Mouse (Mus musculus) cerebellum, adult 8-10 months (tissue): ENCODE data around the gene Ccdc151.

Source experiments
- DNase-seq: peaks from one replicate; pipeline ENCODE4 v3.0.0; 2022

The Ccdc151 gene

DNA sequence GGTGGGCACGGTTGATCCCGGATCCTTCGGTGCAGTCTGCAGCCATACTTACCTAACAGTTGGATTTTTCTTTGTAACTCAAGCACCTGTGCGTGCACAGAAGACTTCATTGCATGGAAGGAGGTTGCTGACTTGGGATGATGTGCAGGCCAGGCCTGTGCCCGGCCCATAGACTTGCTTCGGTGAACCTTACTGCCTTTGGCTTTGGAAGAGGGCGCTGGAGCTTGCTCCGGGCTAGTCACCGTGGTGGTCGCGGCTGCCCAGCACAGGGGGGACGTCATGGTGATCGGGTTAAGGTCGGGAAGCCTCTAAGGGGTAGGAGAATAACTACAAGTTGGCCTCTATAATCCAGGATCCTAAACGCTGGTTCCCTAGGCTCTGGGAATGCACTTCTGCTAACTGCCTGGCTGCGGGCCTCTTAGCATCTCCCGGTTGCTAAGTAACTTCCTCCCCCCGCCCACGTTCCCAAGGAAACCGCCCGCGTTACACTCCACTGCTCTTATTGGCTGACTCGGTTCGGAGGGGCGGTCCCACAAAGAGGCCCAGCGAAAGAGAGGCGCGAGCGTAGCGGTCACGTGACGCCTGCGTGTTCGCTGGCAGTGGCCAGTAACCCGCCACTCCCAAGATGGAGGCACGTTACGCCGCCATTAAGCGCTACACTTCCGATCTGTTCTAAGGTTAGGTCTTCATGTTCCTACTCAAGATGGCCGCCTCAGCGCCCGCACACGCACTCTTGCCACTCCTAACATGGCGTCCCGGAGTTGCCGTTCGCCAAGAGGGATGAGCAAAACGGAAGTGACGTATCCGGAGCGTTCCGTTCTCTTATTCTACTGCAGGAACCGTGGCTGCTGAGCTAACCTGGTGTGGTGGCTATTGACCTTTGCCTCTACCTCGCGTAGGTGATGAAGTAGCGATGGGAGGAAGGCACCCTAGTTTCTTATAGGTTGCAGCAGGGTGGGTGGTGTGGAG lies at the start of gene Ccdc151, which contains the start of gene Prkcsh:
TSS of gene Ccdc151 (minus strand) at position 441 of the 969 bp plus-strand sequence.
TSS of gene Prkcsh (plus strand) at position 613 of the 969 bp plus-strand sequence.
- DNase-seq = peak; percentile 98

DNA sequence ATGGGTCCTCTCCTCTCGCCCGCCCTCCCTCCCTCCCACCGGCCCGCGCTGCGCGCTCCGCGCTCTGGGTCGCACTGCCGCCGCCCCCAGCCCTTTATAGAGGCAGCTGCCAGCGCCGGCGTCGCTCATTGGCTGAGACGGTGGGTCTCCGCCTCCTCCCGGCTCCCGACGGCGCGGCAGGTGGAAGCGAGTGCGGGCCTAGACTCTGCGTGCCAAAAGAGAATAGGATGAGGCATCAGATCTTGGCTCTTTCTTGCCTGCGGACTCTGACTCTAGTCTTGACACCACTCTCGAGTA lies 49.5 kb upstream of the Ccdc151 start, which contains the start of gene Elavl3:
TSS of gene Elavl3 (minus strand) at position 66 of the 297 bp plus-strand sequence.
- peak; percentile 89 for DNase-seq

DNA sequence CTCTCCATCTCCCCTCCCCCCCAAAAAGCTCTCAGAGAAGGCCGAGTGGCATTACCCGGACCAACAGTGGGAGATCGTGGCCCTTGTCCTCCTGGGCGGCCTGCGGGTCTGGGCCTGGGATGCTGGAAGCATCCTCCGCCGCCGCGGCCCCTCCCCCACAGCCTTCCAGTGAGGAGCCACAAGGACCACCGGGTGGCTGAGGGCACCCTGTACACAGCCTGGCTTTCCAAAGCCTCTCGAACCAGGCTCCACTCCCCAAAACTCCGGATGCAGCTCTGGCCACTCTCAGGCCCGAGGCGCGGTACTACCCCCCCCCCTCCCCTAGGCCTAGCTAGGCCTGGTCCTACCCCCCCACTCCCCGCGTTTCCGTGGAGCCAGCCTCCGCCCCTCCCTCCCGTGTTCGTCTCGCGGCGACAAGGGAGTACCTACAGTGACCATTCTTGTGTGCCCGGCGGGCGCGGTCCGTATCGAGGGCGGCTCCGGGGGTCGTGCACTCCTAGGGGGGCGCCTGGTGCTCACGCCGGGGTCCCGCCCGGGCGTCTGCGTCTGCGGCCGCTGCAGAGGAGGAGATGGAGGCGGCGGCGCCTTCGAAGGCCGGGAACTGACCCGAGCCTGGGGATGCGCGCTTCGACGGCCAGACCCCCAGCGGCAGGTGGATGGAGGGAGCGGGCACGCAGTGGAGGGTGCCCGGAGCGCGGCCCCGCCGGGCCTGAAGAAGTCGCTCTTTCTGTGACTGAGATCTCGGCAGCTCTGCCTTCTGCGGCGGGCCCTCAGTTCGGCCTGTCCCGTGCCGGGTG lies 48.9 kb upstream of the Ccdc151 start:
- DNase-seq = peak; percentile 69

DNA sequence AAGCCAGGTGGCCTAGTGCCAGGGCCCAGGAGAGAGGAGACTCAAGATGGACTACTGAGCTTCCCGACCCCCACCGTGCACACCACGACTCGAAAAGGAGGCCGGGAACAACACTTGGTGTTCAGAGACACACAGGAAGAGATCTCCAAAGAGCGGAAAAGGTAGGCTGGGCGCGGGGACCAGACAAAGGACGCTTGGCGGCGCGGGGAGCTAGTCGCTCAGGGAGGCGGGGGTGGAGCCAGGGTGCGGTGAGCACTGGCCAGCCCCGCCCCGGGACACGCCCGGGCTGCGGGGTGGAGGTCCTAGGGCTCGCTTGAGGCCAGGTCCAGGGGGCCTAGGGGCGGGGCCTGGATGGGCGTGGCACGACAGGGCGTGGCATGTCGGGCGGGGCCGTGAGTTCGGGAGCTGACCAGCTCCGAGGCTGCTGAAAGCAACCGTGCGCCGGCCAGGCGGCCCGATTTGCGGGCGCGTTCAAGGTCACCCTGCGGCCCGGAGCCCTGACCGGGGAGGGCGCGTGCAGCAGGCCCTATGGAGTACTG lies 48.0 kb upstream of the Ccdc151 start:
- DNase-seq = peak; percentile 87

DNA sequence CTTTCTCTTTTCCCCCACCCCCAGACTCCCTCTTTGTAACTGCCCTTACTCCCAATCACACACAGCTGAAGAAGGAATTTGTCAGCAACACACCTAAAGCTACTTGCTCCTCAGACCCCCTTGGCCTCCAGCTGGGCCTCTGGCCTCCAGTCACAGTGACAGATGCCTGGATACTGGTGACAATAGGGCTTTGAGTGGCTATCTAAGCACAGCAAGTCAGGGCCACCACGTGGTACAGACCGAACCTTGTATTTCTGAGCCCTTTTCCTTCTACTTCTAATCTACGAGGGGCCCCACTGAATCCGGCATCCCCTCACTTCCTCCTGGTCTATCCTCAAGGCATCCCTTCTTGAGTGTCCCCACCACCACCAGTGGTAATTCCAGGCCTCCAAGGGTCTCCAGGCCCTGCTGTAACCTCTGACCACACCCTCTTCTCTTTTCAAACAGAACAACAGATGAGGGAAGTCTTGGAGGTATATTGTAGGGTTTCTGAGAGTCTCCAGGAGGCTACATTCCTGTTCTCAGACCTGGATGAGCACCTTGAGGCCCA lies 47.4 kb upstream of the Ccdc151 start:
- DNase-seq = no peak

DNA sequence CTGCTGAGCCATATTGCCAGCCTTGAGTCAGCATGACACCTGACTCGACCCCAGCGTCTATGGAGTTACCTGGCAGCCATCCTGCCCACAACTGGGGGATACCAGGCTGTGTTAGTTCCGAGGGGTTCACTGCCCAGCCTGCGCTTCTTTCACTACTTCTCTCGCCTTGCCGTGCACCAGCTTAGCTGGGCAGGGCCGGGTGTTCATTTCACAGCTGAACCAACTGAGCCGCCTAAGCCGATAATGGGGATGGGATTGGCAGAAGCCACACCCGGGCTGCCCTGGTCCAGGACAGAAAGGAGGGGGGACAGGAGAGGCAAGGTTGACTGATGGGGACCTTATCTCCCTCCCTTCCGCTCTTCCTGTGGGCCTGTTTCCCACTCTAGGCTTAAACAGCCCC lies 46.9 kb upstream of the Ccdc151 start:
- DNase-seq = no peak

DNA sequence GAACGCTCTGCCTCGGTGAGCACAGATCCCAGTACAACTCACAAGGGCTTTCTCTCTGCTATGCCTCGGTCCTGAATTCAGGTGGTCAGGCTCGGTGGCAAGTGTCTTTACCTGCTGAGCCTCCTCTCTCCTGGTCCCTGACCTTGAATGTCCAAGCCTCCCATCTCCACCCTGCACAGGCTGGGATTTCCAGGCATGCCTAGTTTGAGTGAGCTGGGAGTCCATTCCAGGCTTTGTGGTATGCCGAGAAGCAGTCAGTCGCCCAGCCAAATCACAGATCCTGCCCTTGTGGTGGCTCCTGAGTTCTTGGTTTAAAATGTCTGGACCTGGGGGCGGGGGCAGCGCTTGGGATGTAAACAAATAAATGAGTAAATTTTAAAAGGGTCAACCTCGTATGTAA lies 44.9 kb upstream of the Ccdc151 start:
- DNase-seq = no peak

DNA sequence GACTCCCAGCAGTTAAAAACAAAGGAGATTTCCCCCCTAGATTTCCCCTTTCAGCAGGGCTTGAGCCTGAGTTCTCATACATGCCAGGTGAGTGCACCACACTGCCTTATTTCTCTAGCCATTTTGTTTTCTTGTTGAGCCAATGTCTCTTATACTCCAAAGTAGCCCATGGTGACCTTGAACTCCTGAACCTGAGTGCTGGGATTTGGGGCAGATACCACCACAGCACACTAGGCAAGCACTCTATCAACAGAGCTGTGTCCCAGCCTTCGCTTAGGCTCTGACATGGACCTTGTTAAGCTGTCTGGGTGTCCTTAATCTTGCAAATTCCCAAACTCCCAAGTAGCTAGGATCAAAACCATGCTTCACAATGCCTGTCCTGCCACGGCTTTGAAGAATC lies 39.4 kb upstream of the Ccdc151 start:
- no peak for DNase-seq

DNA sequence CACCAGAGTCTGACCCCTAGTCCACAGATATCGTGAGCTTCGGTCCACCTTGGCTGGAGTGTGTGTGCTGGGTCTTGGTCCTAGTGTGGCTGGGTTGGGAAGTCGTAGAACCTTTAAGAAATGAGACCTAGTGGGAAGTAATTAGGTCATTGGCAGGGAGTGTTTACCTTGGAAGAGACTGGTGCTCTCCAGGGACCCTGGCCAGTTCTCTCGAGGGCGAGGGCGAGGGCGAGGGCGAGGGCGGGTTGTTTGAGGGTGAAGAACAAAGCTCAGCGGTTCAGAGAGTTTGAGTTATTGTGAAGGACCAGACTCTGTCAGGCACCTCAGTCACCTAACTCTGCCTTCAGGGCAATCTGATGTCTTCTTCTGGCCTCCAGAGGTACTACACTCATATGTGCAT lies 35.4 kb upstream of the Ccdc151 start:
- DNase-seq = no peak

DNA sequence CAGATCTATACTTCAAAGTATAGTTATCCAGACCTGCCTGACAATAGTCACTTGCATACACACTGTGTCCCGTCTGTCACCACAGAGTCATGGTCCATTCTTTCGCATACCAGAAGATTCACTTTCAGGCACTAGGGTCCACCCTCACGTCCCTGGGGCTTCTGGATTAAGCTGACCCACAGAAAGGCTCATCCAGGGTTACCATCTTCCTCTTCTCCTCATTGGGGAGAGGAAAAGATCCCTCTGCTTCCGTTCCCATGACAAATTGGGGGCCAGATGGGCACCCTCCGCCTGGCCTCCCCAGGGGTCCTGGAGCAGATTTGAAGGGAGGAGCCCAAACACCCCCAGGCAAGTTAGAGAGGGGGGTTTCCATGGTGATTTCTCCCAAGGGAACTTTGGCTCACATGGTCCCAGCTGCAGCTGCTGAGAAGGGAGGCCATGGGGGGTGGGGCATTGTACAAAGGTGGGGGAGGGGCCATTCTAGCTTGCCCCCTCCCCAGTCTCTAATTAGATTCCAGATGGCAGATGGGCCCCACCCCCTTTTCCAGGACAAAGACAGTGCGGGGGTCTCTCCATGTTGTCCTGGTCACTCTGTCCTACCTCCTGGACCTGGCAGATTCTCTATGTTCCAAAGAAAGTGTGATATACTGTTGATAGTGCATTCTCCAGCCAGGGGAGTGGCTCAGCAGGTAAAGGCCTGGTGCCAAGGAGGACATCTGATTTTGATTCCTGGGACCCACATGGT lies 33.0 kb upstream of the Ccdc151 start:
- no peak for DNase-seq

DNA sequence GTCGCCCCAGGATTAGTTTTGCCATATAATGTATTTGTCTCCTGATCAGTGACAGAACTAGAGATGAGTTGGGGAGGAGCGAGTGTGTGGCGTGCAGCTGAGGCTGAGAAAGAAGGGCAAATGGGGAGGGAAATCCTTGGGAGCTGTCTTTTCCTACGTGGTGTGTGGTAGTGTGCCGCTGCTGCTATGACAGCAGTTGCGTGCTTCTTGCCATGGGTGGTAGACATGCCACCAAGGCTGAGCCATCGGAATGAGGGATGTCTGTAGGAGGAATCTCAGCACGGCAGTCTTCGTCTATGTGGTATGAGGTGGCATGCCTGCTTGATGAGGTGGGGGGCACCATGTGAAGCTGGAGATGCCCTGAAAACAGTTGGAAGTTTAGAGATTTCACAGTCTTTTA lies 28.0 kb upstream of the Ccdc151 start:
- DNase-seq = no peak

DNA sequence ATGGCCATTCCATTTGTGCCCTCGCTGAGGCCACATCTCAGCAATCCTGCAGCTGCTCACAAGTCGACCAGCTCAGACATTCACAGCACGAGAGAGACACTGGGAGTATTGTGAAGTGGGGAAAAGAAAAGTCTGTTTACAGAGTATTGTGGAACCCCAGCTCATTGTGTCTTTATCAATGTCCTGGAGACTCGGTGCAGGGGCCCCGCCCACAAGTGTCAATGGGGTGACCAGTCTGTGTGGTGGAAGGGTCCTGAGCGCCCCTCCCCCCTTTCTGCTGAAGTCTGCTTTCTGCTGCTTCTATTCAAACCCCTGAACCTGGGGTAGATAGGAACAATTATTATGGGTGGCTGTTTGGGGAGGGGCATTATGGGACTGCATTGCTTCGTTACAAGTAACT lies 26.0 kb upstream of the Ccdc151 start:
- DNase-seq = no peak

DNA sequence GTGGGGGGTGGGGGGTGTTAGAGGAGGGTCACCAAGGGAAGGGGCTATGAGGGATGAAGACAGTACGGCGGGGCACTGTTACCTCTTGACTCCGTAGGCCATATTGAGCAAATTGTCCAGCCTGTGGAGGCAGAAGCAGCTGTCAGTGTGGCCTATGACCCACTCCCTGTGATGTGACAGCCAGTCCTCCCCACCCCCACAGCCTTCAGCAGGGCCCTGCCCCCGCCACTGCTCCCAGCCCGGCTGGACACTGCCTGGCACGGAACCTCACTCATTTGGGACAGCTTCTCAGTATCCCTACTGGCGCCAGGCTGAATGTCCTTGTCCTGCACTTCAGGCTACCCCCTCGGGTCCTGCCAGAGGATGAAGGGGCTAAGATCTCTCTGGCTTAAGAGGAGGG lies 22.2 kb upstream of the Ccdc151 start:
- DNase-seq = no peak

DNA sequence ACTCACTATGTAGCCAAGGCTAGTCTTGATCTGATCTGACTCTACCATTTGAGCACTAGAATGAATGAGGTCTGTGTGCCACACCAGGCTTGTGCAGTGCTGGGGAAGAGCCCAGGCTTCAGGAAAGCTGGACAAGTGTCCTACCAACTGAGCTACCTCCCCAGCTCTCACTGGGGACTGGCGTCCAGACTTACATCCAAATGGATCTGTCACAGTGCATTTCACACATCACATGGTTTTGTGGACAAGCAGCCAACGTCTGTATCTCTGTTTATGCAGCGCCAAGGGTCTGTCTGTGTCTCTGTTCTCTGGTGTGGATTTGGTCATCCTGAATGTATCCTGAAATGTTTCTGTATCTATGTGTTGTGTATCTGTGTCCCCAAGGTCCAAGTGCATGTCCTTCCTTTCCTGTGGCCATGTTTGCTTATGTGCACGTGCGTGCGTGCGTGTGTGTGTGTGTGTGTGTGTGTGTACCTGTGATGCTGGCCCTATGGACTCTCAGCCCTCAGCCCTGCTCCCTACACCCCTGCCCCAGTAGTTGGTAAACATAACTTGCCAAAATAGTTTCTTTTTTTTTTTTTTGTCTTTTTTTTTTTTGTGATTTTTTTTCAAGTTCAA lies 14.9 kb upstream of the Ccdc151 start:
- no peak for DNase-seq

DNA sequence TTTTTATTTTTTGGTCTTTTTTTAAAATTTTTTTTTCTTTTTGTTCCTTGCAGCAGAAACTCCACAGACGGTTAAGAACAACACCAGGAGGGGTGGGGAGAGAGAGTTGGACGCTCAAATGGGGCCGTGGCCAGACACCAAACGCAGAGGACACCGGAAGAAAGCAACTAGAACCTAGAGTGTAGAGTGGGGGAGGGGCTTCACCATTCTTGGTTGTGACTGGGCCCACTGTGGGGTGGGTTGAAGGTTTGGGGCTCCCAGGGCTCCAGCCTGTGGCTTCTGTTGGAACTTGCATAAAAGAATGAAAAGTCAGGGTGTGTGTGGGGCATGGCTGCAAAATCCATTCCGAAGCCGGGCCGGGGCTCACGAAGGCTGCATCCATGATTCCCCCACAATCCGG lies 13.8 kb upstream of the Ccdc151 start:
- no peak for DNase-seq

DNA sequence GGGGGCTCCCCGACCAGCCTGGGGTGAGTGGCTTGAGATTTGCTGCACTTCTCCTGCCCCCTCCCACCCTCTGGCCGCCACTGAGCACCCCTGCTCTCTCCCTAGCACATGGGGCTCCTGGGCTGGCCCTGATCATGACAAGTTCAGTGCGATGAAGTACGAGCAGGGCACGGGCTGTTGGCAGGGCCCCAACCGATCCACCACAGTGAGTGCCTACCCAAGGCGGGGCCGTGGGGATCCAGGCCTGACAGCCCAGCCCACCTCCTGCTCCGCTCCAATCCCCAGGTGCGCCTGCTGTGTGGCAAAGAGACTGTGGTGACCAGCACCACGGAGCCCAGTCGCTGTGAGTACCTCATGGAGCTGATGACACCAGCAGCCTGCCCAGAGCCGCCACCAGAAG lies 10.3 kb upstream of the Ccdc151 start:
- no peak for DNase-seq

DNA sequence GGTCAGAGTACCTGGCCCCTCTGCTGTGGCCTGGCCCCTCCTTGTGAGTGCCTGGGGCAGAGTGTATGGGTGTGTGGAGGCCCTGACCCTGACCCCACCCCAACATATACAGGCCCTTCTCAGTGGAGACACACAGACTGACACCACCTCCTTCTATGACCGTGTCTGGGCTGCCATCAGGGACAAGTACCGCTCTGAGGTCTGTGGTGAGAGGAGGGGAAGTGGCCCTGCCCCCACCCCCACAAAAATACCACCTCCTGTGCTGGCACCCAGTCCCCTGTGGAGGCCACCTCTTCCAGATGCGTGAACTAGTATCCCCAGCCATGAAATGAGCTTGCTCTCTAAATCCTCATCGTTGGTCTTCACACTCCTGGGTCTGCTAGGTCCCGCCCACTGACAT lies 8.6 kb upstream of the Ccdc151 start:
- no peak for DNase-seq

DNA sequence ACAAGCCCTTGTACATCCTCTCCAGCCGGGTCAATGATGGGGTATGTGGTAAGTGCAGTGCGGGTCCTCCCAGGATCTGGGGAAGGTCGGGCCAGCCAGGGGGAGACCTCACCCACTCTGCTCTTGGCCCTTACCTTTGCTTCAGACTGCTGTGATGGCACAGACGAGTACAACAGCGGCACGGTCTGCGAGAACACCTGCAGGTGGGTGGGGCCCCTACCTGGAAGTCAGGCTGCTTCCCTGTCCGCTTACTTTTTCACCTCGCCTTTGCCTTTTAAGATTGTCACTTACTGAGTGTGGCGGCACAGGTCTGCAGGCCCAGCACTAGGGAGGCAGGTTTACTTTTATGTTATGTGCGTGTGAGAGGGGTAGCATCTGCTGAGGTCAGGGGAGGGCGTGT lies 2.1 kb upstream of the Ccdc151 start:
- no peak for DNase-seq

DNA sequence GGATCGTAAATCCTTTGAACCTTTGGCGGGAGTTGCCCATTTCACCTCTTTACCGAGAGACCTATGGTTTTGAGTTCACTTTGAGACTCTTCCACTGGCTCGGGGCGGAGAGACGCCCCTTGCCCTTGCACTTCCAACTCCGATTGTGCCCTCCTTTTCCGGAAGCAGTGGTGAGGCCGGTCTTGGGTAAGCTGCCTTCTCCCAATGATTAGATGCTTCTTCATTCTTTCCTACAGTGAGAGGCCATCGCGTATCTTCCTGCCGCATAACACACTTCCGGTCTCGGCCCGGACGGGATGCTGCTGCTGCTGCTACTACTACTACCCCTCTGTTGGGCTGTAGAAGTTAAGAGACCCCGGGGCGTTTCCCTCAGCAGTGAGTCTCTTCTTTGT lies 725 bp upstream of the Ccdc151 start:
- DNase-seq = no peak

DNA sequence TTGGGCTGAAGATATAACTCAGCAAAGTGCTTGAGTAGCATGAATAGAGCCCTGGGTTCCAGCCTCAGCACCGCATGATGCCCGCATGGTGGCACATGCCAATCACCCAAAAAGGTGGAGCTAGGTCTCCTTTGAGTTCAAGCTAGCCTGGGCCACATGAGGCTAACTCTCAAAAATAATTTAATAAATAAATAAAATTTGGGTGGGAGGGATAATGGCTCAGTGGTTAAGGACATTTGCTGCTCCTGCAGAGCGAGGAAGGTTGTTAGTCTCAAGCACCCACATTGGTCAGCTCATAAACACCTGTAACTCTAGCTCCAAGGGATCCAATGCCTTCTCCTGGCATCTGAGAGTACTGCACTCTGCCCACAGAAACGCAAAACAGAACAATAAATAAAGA lies 801 bp downstream of the Ccdc151 start:
- no peak for DNase-seq

DNA sequence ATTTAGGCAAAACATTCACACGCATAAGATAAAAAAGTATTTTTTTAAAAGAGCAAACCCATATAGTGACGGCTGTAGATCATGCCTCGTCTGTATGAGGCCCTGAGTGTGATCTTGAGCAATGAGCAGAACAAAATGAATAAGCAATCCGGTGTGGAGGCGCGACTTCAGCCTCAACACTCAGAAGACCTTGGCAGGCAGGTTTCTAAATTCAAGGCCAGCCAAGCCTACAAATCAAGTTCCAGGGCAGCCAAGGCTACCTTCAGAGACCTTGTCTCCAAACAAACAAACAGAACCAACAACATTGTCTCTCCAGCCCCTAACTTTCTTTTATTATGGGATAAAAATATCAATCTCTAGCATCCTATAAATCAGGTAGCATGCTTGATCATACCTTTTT lies 2.1 kb downstream of the Ccdc151 start:
- no peak for DNase-seq

DNA sequence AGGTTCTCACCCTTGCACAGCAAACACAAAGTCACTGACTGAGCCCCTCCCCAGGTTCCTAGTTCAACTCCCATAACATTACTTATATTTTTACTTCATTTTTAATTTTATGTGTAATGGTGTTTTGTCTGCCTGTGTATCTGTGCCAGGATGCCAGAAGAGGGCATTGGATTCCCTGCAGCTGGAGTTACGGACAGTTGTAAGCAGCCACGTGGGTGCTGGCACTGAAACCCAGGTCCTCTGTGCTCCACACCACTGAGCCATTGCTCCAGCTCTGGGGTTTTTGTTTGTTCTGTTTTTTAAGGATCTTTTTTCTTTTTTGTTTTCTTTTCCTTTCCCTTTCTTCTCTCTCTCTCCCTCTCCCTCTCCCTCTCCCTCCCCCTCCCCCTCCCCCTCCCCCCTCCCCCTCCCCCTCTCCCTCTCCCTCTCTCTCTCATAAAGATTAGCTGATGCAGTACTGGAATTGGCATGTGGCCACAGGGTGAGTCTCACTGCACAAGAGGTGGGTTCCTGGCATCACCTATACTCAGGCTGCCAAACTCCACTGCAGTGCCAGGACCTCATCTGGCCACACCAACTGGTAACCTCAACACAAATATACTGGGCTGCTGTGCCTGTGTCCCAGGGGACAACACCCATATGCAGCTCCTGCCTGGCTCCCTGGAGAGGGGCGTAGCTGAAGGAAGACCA lies 6.1 kb downstream of the Ccdc151 start:
- no peak for DNase-seq
